Mouse (Mus musculus) adrenal gland, postnatal 4 days (tissue): ENCODE measurements at regions not wholly inside any gene's neighbourhood (a gene's known extent, or its start where the extent isn't known, plus 50 kb on each side); places are given as distances from the start of the nearest gene placed in this dataset.

ENCODE experiments used
- DNase-seq, 2 experiments: peaks; one replicate each; pipeline ENCODE4 v3.0.0; 2021 to 2022; ENCODE audit warnings: low spot score in 2 of 2, mixed read lengths in 2 of 2

- no peak for DNase-seq
Observed at GRCm38 (mm10) chr10:21482055-21482454, 105.0 kb downstream of the Aldh8a1 start.

DNA sequence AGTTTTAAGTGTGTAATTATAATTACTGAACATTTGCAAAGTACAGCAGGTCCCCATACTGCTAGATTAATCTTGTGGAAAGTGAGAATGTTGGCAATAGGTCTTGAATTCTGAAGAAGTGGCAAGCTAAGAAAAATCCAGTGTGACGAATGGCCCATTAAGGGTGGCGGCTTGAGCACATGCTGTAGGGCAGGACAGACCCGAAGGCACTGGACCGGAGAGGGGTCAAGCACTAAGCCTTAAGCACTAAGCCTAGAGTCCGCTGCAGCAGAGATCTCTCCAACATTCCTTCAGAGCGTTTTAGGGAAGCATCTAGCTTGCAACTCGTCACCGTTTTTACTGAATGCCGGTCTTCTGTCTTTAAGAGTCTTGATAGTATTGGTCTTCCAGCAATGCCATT lies 105.6 kb downstream of the Aldh8a1 start:
- DNase-seq, result no peak

GRCm38 (mm10) chr10:21483373-21483772 lies 106.3 kb downstream of the Aldh8a1 start:
- DNase-seq, result no peak

- no peak for DNase-seq
Observed at GRCm38 (mm10) chr10:21488374-21488930, 104.5 kb upstream of the 1700020N01Rik start.

GRCm38 (mm10) chr10:21490910-21491309 lies 102.0 kb upstream of the 1700020N01Rik start:
- DNase-seq, result no peak

DNA sequence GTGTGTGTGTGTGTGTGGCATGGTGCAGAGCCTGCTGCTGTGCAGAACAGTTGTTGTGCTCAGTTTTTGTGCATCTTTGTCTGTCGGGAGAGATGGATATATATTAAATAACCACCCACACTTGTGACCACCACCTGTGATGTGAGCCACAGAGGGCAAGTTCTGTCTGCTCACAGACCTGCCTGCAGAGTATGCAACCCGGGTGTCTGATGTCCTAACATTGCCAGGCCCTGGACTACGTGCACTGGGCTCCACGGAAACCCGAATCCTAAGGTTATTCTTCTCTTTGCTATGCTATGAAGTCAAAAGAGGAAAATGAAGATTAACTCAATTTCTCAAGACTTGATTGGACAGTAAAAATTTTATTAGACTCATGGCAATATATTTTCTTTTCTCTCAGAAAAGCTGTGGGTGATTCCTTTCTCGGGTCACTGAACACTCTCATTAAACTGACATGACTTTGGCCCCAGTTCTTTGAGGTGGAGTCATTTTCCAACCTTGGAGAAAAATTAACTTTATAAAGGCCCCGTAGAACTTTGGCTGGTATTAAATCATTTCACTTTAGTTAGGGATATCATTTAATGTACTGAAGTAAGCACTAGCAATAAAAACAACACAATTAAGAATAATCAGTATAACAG lies 100.6 kb upstream of the 1700020N01Rik start:
- no peak for DNase-seq

DNA sequence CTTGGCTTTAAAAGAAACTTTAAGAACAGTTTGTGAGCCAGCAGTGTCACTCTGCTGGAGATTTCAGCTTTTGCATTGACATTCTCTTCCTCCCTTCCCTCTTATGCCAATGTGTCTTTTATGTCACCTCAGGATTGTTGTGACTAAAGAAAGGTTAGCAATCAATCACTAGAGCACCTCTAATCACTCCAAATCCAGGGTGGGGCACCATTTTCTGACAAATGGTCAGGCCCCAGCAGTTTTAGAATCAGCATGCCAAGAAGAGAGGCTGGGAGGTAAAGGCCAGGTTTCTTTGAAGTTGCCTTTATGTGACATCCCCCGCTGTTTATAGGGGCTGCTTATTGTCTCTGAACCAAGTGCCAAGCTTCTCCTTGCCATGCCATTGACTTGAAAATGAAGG lies 98.4 kb upstream of the 1700020N01Rik start:
- DNase-seq, result no peak

DNA sequence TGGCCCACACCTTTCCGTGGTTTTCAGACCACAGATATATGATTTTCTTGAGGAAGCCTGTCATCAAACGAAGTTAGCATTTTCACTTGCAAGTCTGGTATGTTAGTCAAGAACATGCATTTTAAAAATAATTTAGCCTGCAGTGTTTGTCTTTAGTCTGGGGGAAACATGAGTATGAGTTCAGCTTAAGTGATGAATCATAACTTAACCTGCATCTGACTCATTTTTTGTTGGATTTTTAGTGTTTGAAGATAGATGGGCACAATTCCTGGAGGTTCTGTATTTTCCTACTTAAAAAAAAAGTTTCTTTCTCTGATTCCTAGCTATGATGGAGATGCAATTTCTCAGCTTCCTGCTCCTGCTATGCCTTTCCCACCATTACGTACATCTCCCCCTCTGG lies 95.8 kb upstream of the 1700020N01Rik start:
- DNase-seq, result no peak

DNA sequence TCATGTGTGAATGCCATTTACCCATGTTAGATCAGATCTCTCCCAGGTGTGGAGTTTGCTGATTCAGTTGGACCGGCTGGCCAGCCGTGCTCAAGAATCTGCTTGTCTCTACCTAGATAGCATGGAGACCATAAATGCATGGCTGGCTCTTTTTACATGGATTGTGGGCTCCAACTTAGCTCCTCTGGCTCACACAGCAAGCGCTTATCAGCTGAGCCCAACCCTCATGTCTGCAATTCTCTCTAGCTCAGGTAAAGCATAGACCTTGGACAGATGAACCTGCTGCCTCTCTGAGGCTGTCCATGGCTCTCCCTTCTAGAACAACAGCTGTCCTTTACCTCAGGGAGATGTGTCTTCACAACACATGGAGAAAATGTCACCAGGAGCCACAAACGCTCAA lies 94.8 kb upstream of the 1700020N01Rik start:
- no peak for DNase-seq

DNA sequence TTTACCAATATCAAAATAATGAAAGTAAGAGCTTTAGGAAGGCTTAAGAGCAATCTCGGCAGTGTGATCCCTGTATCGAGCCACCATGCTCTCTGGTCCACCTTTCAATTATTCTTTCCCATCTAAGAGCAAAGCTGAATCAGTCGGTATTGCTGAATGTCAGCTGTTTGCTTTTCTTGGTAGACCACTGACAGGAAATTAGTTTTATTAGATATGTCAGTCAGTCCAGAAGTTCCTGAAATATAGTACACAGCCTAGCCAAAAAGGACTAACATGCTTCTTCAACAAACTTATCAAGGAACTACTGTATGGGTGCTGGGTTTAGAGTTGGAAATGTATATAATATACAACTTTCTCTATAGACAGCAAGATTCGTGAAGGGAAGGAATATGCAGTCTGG lies 91.3 kb upstream of the 1700020N01Rik start:
- no peak for DNase-seq

- DNase-seq, result no peak
Observed at GRCm38 (mm10) chr10:21504431-21504830, 88.5 kb upstream of the 1700020N01Rik start.

DNA sequence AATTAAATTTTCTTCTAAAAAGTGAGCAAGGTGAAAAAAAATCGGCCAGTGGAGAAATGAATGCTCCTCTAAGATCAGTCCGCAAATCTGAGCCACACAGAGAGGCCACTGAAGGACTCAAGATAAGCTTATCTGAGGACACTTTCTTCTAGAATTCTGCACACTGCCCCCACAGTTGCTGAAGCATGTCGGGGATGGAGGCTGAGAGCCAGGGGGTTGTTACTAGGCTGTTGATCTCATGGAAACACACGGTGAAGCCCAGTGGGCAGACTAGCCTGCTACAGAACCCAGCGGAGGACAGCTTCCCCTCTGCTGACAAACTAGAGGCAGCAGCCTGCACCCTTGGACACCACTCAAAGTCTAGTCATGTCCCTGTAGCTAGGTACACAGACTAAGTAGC lies 81.6 kb upstream of the 1700020N01Rik start:
- DNase-seq, result no peak

DNA sequence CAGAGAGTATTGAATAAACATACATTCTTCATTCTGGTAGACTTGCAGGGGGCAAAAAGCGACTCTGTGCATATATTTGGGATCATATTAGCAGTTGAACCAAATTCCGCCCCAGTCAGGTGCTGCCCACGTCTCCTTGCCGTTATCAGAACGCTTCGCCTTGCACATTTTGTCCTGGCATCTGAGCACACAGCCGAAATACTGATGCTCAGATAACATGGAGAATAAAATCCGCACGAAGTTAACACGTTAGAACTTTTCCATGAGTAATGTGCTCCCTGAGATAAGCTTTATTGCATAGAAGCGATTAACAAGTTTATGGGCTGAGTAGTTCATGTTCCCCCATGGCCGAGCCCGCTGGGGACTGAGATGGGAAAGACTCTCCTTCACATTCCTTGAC lies 80.5 kb upstream of the 1700020N01Rik start:
- no peak for DNase-seq

- DNase-seq, result no peak
Observed at GRCm38 (mm10) chr10:21517721-21518120, 75.2 kb upstream of the 1700020N01Rik start.

GRCm38 (mm10) chr10:21520854-21521253 lies 72.1 kb upstream of the 1700020N01Rik start:
- no peak for DNase-seq

- no peak for DNase-seq
Observed at GRCm38 (mm10) chr10:21525555-21525954, 67.4 kb upstream of the 1700020N01Rik start.

DNA sequence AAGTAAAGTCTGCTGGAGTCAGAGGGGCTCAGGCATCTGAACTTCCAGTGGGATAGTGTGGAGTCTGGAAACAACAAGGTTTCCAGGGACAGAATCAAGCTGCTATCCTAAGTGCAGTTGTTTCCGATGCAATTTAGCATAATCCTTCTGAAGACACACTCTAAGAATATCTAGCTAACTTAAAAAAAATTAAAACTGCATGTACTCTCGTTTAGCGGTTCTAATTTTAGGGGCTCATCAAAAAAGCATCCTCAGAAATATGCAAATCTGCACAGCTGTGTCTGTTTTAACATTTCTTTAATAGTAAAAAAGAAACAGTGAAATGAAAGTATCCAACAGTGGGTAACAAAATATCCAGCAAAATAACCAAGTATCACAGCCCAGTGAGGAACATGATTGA lies 64.5 kb upstream of the 1700020N01Rik start:
- DNase-seq, result no peak

DNA sequence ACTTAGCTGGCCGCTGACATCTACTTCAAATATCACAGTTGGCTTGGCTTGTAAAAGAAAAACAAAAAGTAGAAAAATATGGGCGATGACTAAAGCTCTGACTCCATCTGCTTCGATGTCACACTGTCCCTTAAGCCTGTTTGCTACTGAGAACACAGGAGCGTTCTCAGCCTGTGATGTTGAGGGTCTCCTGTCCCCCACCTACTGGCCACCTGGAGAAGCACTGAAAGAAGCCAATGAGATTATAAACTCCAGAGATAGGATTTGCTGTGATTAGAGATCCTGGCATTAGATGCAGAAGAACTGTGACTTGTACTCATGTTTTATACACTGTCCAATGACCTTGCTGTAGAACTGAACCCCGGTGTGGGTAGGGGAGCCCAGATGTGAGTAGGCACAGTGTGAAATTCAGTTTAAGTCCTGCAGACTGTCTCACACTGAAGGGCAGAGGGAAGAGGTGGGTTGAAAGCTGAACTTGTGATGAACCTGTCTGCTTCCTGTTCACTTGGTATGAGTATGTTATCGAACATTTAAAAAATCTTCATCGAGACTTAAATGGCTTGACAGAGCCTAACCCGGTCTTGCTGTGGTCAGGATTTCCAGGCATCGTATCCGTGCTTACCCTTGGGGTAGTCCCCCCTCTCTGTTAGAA lies 63.7 kb upstream of the 1700020N01Rik start:
- DNase-seq, result no peak

DNA sequence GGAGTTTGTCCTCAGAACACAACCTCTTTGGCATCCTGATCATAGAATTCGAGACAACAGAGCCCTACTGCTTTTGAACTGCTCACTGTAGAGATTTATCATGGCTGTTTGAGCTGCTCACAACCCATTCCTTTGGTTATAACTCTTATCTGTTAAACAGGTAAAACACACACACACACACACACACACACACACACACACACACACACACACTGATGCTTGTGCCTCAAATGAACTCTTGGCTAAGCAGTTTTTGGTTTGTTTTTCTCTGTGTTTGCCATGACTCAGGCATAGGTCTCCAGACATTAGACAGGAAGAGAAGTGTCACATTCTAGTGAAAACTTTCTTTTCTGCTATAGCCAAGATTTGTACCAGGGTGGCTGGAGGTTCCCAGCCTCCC lies 60.8 kb upstream of the 1700020N01Rik start:
- no peak for DNase-seq

DNA sequence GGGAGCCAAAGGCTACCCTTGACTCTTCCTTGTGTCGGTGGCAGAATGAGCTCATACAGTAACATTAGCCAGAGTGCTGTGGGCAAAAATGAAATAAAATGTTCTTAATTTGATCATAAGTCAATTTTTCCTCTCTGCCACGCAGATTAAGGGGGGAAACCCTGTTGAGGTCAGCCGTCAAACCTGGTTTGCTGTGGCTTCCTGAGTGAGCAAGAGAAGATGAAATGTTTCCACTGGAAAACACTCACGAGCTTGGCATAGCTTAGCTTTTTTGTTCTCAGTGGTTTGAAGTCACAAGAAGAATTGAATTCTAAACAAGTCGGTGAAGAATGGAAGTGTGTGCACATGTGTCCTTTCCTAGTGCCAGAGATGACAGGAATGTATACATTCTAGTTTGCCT lies 57.3 kb upstream of the 1700020N01Rik start:
- no peak for DNase-seq

DNA sequence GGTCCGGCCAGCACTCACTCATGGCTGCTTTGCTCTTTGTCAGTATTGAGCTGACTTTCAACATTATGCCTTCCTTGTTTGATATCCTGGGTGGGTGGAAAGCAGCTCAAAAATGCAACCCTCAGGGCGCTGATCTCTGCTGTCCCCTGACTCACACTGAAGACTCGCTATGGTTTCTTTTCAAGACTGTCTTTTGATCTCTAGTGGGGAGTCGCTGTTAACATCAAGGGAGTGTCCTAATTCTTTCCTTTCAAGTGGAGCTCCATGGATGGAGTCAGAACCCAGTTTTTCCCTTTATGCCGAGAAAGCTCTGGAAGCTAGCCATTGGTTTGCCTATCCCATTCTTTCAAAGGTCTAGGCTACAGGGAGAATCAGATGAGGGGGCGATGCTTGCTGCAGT lies 54.5 kb upstream of the 1700020N01Rik start:
- DNase-seq, result no peak
